Mouse (Mus musculus): ENCODE measurements around the gene 3110001I22Rik.
A peak's percentile ranks its signal among the peaks of the same experiment; 100 is the strongest.

The 3110001I22Rik gene

DNA sequence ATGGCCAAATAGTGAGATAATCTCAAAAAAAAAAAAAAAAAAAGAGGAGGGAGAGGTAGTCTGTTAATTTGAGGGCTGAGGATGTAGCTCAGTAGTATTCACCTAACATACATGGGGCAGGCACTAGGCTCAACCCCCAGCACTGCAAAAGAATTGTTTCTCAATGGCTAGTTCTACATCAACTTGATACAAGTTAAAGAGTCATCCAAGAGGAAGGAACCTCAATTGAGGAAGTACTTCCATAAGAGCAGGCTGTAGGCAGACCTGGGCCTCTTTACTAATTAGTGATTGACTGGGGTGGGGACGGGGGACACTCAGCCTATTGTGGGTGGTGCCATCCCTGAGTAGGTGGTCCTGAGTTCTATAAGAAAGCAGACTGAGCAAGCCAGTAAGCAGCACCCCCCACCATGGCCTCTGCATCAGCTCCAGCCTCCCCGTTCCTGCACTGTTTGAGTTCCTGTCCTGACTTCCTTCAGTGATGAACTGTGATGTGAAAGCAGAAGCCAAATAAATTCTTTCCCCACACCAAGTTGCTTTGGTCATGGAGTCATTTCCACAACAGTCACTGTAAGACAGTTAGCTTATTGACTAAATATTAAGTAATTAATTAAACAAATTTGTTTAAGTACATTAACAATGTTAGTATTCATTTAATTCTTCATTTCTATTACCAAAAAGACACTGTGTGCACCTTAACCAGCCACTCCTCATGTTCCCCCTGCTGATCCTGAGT is 45.3 kb downstream of the 3110001I22Rik start:
- no peak for DNase-seq (ENCODE audit: inconsistent age in 2 of 2, low spot score in 1 of 2)

DNA sequence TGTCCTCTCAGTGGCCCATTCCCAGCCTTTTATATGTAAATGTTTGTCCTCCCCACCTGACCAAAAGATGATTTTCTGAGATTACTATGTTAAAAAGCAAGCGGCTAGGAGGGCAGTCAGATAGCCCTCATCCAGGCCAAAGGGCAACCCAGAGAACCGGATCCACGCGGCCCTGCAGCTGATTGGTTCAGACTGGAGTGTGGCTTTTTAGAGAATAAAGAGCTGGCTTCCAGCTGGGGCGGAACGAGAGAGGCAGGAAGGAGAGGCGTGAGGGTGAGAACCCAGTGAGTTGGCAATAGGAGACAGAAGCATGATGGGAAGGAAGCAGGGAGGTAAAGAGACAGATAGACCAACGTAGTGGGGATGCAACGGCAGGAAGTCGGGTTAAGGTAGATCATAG is 51.2 kb downstream of the 3110001I22Rik start:
- no peak for DNase-seq (ENCODE audit: inconsistent age in 2 of 2, low spot score in 1 of 2)

DNA sequence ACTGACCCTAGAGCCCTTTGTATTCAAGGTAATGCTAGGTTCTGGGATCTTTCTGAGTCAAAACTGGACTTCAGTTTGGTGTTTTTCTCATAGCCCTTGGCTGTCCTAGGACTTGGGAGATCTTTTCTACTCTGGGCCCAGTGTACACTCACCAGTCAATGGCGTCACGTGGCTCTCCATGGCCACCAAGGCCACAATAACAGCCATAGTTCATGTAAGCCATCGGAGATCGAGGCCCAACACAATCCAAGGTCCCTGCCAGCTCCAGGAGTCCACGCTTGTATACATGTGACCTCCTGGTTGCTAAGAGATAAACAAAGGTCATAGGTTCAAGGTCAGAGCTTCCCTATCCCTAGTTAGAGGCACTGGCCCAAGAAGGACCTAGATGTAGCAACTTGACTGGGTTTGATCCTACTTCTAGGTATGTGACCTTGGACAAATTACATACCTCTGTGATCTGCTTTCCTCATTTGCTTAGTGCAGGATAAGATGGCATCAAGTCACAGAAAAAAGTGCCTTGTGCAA is 56.1 kb downstream of the 3110001I22Rik start:
- peak; percentile 49 to 83 for DNase-seq (ENCODE audit: inconsistent age in 2 of 2, low spot score in 1 of 2)

Data from adrenal gland, adult (tissue).